Mouse (Mus musculus) layer of hippocampus, postnatal 36 days (tissue): ENCODE results near the gene Grem1. TPM values are rescaled to one million over a fixed set of nuclear protein-coding genes. Genes with fewer than 3 reads are reported as not detected.

Source experiments
- DNase-seq, 2 experiments: peaks; one replicate each; pipeline ENCODE4 v3.0.0; 2022
- total RNA-seq, 2 experiments: library from RNA; stranded (reverse); gene quantifications; 2 replicates each; pipeline ENCODE4 v1.2.3; 2021

Grem1 gene
- total RNA-seq, result 1 to 10 TPM; 6.3 to 6.9 TPM

DNA sequence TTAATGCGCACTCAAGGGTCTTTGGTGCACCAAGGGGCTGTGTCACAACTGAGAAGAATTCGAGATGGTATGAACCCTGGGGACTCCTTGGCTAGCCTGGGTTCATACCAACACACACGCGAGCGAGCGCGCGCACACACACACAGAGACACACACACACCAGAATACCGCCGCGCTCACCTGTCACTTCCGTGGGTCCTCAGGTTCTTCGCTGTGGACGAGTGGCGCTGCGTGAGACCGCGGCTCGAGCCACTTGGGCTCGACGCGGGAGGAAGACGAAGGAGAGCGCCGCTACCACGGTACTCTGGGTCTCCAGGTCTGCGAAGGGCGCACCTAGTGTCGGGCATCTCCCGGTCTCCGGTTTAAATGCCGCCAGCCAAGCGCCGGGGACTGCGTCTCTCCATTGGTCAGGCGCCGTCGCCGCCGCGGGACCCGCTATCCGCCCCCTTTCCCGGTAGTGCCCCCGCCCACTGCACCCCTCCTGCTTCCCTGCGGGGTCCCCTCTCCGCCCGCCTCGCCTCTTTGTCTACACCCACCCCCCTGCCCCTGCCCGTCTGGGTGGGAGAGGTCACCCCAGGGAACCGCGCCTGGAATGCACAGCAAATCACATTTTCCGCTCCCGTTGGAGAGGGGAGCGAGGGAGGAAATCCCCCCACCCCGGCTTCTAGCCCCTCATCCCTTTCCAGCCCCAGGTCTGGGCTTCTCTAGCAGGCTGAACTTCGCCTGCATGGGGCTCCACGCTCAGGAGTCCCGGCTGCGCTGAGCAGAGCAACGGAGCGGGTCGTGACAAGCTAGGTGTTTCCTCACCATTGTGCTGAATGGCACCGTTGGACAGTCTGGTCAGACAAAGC is at the start of gene Grem1:
TSS of gene Grem1 (minus strand) at position 336 of the 851 bp plus-strand sequence.
- DNase-seq, result no peak

DNA sequence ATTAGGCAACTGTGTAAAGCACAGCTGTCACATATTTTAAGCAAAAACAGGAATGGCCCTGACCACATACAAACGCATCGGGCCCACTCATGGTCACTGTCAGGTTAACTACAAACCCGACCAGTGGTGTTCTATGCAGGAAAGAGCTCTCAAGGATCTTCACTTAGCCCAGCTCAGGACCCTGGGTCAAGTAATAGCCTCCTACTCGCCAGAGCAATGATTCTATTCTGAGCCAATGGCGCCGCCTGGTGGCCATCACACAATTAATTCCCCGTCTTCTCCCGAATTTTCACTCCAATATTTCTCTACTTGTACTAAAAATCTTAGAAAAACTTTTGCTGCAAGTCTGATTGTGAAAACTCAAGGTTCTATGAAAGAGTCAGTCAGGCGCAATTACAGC is 49.2 kb upstream of the Grem1 start:
- DNase-seq, result peak in 1 of 2 experiments; percentile 56

DNA sequence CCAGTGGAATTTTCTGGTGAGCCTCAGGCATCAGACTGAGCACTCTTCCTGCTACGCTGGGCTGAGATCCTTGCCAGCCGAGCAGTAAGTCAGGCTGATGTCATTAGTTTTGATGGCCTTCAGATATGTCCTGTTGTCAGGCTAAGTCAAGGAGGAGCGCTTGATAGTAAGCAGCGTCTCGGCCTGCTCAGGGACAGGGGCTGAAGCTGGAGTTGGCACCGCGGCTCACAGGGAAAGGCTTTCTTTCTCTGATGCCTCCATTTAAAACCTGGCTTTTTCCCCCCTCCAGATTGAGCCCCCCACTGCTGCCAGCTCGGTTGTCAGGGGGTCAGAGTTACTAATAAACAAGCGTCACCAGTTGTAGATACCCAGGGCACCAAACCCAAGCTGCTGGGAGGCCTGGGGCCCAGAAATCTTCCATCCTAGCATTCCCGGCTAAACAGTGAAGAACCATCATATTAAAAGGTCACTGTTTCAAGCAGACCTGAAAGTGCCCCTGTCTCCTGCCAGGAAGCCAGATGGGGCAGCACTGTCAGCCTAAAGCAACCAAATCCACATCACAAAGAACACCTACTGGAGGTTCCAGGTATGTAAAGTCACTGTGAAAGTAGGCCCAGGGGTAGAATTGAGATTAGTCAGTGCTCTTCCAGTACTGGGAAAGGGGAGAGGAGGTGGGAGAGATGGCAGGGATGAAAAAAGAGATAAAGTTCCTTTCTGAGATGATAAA is 48.6 kb upstream of the Grem1 start:
- no peak for DNase-seq

DNA sequence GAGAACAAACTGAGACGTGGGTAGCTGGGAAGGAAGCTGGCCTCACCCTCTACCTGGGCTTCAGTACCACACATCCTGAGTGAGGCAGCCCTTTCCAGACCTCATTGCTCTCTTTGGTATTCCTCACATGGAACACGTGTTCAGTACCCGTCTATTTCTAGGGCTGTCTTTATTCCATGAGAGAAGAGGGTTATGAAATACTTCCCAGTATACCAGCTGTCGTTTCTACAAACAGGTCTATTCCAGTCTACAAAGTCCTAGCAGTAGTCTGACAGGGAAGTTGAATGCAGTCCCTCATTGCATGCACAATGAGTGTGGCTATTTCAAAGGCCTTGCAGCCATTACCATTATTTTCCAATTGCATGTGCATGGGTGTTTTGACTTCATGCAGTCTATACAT is 47.3 kb upstream of the Grem1 start:
- no peak for DNase-seq

DNA sequence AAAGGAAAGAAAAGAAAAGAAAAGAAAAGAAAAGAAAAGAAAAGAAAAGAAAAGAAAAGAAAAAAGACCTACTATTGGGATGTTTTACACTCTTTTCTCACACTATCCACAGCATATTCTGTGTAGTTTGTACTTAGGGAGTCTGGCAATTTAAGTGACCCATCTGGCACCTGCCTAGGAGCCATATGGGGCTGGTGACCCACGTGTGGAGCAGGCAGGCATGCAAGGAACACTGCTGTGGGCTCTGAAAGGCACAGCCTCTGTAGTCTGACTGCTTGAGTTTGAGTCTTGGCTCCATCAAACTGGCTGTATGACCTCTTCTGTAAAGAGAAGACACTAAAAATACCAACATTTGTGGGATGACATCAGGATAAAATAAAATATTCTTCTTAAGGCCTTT is 45.3 kb upstream of the Grem1 start:
- DNase-seq, result no peak

DNA sequence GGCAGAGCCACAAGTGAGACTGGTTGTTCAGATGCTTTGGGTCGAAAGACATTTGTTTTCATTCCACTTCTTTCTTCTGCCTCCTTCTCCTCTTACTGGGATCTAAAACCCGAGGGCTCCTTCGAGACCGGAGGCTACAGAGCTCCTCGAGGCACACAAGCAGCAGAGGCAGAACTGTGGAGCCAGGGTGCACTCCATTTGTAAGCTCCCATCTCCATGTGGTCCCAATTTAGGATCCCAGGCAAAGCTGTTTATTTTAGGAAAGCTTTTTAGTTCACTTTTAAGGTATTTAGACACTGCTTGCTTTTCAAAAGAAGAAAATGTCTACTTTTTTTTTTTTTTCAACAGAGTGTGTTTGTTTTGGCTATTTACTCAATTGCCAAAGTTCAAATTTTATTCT is 42.4 kb upstream of the Grem1 start:
- no peak for DNase-seq

DNA sequence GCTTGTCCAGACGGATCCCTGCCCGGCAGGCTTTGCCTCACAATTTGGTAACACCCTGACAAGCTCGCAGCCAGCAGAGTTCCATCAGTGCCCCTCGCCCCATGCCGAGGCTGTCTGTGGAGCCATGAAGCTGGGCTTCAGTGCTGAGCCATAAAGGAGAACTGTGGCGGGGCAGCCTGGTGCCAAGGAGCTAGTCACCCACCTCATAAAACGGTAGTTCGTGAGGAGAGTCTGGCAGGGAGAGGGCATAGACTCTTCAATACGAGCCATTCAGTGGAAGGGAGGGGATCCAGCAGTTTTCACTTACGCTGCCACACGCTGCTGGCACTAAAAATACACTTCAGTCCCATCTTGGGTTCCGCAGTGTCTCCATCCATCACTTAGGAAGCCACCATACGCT is 40.2 kb upstream of the Grem1 start:
- no peak for DNase-seq

DNA sequence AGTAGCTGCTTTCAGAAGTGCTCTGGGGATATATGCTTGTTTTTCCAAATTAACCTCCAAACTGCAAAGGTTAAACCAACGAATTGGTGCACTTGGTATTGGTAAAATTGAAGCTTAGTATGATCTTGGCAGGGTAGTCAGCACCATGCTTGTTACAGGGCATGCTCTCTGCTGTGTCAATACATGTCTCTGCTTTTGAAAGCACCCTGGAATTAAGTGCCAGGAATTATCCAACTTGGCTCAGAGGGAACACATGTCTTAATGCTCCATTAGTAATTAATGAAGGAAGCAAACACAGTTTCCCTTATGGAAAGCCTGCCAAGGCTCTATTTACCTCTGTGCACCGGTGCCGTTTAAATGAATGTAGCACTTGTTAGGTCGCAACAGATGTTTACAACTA is 36.7 kb upstream of the Grem1 start:
- DNase-seq, result no peak

DNA sequence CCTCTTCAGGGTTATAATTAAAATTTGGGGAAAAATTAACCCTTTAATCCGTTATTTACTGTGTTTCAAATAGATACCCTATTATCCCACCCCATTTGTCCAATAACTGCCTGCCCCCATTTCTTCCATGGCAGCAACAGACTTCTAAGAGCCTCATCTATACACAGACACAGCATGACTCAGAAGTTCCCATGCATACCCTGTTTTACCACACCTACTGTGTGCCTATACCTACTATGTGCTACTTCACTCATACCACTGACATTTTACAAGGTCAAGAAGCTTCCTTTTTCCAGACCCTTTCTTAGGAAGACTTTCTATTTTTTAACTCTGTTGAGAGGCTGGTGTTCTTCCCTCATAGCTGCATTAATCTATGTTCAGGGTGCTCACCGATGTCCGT is 35.1 kb upstream of the Grem1 start:
- no peak for DNase-seq

DNA sequence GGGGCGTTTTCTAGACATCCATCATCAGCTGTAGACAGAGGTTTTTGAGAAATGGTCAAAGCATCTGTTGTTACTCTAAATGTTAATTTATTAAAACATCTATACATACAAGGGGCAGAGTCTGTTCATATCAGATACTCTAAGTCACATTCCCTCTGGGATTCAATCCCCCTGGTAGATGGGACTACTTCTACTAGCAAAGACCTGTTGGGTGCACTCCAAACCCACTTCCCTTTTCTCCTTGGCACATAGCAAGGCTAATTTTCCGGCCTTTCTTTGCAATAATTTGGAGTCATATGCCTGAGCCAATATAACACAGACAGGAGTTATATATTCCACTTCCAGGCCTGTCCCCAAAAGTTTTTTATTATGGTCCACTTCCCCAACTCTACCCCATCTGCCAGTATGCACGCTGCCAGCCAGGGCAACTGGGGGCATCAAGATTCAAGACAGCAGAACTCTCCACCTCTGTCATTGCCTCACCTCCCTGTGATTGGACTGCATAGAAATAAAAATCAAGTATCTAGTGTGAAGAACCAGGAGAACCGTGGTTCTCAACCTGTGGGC is 30.5 kb upstream of the Grem1 start:
- DNase-seq, result no peak

DNA sequence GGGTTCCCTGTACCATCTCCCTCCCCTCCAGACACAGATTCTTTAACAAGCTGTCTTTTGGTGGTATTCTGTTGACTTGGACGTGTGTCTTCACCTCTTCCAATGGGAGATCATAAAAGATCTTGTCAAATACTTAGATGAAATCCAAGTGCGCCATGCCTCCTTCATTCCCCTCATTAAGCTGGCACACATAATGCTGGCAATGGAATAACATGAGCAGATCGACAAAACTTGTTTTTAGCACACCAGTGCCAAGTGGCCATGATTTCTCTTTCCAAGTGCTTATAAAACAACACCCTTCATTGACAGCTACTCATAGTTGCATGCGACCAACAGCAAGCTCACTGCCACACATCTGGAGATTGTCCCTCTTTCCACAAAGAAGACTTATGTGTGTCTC is 29.4 kb upstream of the Grem1 start:
- DNase-seq, result no peak

DNA sequence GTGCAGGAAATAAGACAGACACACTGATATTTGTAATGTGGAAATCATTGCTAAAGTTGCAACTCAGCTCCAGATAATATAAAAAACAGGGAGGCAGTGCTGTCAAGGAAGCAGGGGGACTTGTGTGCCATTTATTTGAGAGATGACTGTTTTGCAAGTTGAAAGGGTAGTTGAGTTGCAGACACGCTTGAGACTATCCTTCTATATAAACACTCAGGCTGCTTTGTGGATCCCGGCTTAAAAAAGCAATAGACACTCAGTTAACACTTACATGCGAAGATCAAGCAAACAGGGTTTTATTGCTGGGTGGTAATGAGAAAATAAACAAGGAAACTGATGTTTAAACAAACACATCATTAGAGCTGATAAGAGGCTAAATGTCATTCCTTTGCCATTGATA is 26.4 kb upstream of the Grem1 start:
- DNase-seq, result no peak

DNA sequence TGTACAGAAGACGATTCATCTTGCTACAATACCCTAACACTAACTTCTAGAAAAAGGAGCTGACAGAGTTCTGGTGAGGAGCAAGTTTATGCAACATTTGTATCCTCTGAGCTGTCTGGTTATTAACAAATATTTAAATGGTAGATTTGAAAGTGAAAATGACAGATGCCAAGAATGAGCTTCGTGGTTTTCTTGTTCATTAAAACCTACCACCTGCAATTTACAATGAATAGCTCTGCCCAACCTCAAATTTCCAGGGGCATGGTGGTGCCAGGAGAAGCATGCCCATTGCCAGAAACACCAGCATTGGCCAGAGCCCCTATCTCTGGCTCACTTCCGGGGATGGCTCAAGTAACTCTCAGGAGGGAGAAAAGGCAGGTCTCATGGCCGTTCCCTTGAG is 23.1 kb upstream of the Grem1 start:
- no peak for DNase-seq

DNA sequence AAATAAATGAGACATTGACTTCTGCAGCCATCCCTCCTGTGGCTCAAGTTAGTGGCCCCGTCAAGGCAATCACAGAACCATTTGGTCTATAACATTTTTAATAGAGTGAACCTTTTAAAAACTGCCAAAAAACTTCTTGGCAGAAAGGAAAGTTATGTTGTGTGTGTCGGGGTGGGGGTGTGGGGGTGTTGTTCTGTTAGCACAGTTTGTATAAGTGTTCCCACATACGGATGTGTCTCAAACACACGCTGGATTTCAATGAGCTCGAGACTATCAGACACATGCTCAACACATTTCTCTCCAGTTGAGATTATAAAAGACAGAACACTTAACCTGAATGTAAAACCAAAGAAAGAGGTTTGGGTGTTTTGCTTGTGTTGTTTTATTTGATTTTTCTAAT is 22.7 kb upstream of the Grem1 start:
- DNase-seq, result no peak

DNA sequence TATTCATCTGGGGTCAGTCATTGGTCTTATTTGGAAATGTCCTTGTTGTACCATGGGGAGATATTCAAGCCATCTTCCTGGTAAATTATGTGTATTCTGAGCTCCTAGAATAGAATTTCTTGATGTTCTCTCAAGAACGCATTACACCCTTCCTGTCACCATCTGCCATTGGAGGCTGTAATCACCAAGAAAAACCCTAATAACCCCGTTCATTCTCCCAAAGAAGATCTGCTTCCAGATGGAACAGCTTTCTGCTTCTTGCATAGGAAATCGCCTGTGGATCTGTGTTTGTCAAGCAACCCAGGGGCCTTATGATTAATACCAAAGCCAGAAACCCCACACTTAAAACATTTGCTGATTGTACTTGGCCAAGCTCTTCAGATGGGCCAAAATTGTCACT is 20.9 kb upstream of the Grem1 start:
- DNase-seq, result peak in 1 of 2 experiments; percentile 24

DNA sequence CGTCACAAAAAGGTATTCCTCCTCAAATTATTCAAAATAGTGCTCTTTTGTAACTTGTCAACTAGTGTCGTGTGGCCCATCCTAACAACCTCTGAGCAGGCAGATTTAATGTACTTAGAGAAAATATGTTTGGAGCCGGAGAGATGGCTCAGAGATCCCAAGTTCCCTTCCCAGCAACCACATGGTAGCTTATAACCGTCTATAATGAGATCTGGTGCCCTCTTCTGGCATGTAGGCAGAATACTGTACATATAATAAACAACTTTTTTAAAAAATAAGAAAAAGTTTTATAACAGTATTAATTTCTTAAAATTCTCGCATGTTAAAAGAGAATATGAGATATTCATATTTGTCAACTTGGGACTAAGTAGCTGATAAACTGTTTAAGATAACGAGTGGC is 19.6 kb upstream of the Grem1 start:
- DNase-seq, result no peak

DNA sequence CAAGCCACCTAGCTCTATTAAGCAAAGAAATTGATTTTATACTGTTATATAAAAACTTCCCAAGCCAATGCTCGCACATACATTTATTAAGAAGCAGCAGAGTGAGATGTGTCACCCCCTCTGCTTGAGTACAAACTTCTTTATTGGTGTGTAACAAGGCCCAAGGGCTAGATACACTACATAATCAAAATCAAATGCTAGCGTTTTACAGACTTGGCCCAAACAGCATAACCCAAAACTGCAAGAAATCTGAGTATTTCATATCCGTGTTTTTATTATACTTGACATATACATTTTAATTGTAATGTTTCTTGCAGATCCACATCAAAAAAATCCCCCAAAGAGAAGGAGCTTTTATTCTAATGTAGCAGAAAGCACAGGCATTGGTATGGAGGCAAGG is 17.9 kb upstream of the Grem1 start:
- no peak for DNase-seq

DNA sequence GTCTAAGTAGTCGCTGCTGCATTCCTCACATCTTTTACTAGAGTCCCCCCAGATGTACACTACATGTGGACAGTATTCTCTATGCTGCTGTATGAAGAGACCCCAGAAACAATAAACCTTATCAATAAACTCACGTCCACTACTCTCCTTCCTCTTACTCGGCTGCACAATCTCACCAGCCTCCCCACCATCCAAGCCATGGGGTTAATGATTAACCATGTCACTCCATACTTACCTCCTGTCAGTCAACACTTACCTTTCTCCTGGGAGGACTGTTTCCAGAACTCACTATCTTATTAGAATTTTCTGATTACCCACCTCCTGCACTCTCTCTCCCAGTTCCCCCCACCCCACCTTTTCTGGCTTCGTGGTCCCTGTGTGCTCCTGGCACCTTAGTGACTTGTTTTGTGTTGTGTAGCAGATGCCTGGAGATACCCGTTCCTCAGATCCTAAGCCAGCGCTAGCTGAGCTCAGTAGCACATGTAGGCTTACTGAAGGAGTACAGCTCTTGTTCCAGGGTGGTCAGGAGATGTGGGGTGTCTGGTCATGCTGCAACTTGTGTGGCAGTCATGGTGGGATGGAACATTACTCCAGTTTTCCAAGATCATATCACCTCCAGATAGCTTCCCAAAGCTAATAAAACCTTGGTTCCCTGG is 15.8 kb upstream of the Grem1 start:
- no peak for DNase-seq

DNA sequence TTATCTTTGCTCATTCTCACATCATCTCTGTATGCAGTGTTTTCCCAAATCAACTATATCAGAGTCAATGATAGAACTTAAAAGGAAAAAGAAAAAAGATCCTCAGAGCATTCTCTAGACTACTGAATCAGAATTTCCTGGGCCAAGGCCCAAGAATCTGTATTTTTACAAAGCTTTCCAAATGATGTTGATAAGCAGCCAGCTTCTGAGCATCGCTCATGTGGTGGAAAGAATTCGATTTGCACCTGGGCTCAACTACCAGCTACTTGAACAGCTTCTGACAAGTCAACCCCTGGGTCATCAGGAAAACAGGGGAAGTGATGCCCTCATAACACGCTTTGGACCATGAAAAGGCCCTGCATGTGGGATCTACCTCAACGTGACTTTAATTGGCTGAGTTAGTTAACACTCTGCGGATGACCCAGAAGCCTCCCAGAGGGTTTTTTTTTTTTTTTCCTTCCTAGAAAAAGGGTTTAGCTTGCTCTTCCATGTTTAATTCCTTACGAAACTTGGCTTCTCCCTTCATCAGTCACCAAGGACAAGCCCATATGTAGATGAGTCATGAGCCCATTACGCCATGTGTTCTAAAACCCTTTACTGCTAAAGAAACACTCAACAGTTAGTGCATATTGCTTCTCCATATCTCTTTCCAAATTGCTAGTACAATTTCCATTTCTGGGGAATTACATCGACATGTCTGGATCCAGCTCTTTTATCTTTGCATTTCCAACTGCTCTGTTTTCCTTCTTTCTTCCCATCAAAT is 10.3 kb upstream of the Grem1 start:
- DNase-seq, result no peak

DNA sequence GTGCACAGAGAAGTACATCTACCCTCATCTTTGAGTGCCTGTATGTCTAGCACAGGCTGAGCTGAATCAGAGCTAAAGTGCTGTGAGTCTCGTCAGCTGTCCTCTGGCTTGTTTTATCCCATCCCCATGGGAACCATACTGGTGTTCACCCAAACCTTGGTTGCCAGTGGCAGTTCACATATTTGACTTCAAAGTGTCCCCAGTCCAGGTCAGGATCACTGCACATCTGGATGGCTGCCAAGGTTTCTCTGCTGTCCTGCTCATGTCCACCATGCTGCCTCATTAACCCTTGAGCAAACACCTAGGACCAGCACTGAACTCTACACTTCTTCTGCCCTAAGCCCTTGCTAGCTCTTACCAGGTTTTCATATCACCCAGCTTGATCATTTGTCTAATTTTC is 7.4 kb upstream of the Grem1 start:
- DNase-seq, result no peak

DNA sequence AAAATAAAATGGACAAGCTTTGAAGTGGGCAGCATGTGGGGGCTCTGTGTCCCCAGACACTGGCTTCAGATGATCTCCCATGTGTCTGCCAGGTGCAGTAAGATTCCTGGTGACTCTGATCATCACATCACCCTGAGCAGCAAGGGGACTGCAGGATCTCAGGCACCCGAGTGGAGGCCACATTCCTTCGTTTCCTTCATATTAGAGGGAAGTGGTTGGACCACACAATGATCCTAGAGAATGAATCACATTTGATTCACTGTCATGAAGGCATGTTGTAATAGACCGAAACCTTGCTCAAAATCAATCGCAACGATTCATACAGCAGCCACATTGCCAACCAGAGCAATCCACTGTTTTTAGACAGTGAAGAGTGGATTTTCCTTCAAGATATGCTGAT is 6.5 kb upstream of the Grem1 start:
- DNase-seq, result no peak

DNA sequence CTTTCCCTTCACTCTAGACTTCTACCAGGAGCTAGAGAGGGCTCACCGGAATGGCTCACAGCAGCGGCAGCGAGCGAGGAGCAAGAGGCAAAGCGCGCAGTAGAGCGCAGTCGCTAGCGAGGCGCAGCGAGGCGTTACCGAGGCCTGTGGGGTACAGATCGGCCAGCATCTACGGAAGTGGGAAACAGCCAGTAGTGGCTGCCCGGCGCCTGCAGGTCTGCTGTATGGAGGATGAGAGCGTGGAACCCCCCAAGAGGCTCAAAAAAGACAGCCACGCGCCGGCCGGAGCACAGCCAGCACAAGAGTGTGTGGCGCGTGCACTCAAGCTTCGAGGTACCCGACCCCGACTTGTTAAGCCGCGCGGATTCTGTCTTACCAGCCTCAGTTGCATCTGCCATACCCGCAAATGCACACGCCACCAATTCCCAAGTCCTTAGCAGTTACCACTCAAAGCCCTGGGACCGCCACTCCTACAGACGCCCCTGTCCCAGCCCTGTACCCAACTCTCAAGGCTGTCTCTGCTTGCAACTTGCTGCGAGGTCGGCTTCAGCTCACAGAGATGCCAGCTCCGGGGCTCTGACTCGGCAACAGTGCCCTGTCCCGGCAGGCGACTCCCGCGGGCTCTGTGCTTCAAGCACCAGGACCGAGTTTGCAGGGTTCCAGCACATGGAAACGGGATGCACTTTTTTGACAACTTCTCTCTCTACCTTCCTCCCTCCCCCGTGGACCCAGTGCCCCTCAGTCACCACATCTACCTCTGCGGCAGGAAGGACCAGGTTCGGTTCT is 728 bp downstream of the Grem1 start:
- peak; percentile 31 to 45 for DNase-seq
